Mouse (Mus musculus) C2C12 (cell line): Measurements from ENCODE around the gene Pinlyp.

Experiments used
- CEBPB ChIP-seq: IDR thresholded peaks from one replicate; pipeline ENCODE4 v1.6.1; 2011; ENCODE audit warnings: low read depth, mild to moderate bottlenecking, control low read depth, moderate library complexity
- CTCF ChIP-seq: IDR thresholded peaks from one replicate; pipeline ENCODE4 v1.5.1; 2011; ENCODE audit not compliant: control insufficient read depth, insufficient read depth, insufficient read length

GRCm38 (mm10) chr7:24584876-24585275, 39.0 kb upstream of the Pinlyp start:
- no peak for TF ChIP-seq CTCF
- TF ChIP-seq CEBPB = no peak
